Mouse (Mus musculus) T-cell, adult 66 days (primary cell): ENCODE measurements around the gene Map1lc3b. TPM values are rescaled to one million over a fixed set of nuclear protein-coding genes. Genes with fewer than 3 reads are reported as not detected.

Experiments
- total RNA-seq, 2 experiments: library from RNA; stranded (reverse); gene quantifications; 3 replicates in 1 of 2; 4 replicates in 1 of 2; pipeline ENCODE4 v1.2.4; 2023

Gene Map1lc3b
- 100 to 1,000 TPM; 211 to 259 TPM for total RNA-seq

DNA sequence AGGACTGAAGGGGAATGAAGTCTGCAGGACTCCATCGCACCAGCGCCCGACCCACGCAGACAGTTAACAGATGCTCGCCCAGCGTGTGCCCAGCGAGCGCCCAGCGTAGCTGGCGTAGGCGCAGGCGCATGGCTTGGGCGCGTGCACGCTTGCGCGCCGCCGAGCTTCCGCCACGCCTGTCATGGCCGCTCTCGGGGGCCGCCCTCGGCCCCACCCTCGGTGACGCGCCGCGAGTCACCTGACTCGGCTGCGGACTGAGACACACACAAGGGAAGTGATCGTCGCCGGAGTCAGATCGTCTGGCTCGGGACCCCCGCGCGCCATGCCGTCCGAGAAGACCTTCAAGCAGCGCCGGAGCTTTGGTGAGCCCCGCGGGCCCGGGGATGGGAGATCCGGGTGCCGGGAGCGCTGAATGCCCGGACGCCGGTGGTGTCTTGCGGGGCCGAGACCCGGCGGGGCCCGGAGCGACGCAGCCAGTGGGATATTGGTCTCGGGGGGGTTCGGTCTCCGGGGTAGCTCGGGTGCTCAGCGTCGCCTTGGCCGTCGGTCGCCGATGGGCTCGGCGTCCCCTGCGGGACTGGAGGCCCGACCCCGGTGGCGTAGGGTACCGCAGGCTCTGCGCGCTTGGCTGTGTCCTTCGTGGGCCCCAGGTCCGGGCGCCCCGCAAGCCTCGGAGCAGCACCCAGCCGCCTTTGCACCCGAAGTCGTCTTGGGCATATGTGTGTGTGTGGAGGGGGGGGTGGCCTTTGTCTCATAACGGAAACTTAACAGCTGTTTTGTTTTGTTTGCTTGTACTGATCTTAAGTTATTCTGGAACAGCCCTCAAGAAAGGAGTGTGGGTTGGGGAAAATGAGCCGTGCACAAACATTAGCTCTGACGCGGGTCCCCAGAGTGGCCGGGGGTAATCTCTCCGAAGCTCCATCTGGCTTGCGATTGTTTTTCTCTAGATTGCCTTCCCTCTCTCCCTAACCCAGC is at the start of gene Map1lc3b:
Gene Map1lc3b, plus strand, starts transcription at position 159 of the 975 bp plus-strand sequence.

DNA sequence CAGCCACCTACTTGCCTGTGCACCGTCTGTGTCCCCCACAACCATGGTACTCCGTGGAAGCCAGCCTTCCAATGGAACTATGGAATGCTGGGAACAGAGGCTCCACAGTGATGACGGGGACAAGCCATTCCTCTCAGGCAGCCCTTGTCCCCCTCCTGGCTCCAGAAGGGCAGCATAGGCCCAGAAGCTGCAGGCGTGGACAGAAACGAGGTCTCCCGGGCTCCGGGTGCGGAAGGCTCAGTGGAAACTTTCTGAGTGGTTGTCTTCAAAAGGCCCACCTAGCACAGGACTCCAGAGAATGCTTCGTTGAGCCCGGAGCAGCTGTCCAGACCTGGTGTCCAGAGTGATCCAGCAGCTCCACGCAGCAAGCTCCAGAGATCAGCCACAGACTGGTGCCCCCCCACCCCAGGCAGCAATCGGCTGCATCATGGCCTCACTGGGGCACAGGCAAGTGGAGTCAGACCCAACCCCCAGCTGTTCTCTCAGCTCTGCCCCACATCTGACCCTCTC is 45.8 kb upstream of the Map1lc3b start, which contains the start of gene 1700018B08Rik:
Gene 1700018B08Rik, minus strand, starts transcription at position 45 of the 510 bp plus-strand sequence.

DNA sequence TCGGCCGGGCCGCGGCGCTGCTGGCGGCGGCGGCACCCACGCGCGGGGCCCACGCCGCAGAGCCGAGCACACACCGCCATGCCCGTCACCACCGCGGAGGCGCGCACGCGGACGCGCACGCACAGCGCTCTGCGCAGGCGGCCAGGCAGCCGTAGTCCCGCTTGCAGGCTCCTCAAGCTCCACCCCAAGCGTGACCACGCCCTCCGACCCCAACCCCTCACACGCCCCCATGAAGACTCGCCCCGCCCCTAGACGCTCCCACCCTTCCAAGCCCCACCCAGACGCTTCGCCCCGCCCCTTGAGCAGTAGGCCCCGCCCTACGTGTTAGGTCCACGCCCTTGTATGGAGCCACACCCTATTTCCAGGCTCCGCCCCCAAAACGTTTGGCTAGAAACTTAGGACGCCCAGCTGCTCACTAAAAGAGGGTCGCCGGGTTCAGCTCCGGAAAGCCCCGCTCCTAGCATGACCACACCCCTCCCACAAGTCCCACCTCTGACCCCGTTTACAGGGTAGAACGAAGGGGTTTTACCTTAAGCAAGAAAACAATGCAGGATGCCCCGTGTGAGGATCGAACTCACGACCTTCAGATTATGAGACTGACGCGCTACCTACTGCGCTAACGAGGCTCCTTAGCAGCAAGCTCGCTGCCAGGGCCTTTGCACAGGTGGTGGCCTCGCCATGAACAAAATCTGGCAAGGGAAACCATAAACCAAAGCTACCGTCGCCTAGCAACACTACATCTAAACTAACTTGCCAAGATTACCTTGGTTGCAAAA is 11.3 kb upstream of the Map1lc3b start, which contains the start of gene Fbxo31:
Gene Fbxo31, minus strand, starts transcription at position 131 of the 776 bp plus-strand sequence.

Other genes starting within 250 kb of the Map1lc3b start
- under 1 TPM in 1 of 2 experiments, not detected in 1; 0.71 TPM for gene 1700018B08Rik, start 46.0 kb upstream of the Map1lc3b start, total RNA-seq
- gene Fbxo31, start 11.6 kb upstream of the Map1lc3b start, total RNA-seq, result 10 to 100 TPM; 18.0 to 23.1 TPM
- gene Zcchc14, start 62.5 kb downstream of the Map1lc3b start, total RNA-seq, result not detected
- not detected for gene Jph3, start 139.3 kb downstream of the Map1lc3b start, total RNA-seq
- 10 to 100 TPM; 53.5 to 67.1 TPM for gene Klhdc4, start 239.2 kb downstream of the Map1lc3b start, total RNA-seq